Mouse (Mus musculus): ENCODE data around the gene Cd40.

DNA sequence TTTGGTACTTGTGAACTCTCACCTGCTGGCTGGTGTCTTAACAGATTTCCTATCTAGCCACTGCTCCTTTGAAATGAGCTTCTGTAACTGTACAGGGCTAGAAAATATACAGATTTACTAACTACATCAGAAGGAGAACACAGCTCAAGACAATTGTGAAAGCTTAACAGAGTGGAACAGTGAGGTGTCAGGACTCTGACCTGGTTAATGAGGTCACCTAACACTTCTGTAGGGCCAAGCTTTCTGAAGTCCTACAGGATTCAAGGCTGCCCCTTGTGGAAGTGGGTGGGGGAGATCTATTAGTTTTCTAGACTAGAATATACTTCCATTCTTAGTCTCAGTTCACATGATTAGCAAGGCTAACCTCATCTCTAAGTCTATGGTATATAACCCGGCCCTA is 47.4 kb upstream of the Cd40 start:
- TF ChIP-seq CTCF (IDR thresholded peaks at IDR 0.05; ENCODE audit: control insufficient read depth, insufficient read depth, insufficient read length) (no peak), MAX (IDR thresholded peaks at IDR 0.05) (no peak)

Measured in C2C12 (cell line).